Mouse (Mus musculus) brown adipose tissue, adult 24 weeks (tissue): ENCODE data around the gene Fitm1. TPM values are rescaled to one million over a fixed set of nuclear protein-coding genes. Genes with fewer than 3 reads are reported as not detected.

Source experiments
- polyA plus RNA-seq: library from polyadenylated mRNA; stranded (reverse); fragments of >200 nt; gene quantifications from 2 replicates; pipeline ENCODE4 v1.2.4, GENCODE M21; 2012; ENCODE audit not compliant: missing spikeins, insufficient read depth, insufficient read length

The Fitm1 gene
- polyA plus RNA-seq, 1 experiment: 5.4 TPM

Other genes with a start within 250 kb of the Fitm1 start
- gene Dhrs4, start 96.9 kb upstream of the Fitm1 start, polyA plus RNA-seq: 176 and 206 TPM in 2 replicates
- 0.48 and 0.54 TPM in 2 replicates for gene Carmil3, start 85.0 kb upstream of the Fitm1 start, polyA plus RNA-seq
- not detected in 2 replicates for gene Cpne6, start 65.2 kb upstream of the Fitm1 start, polyA plus RNA-seq
- gene Nrl, start 50.6 kb upstream of the Fitm1 start, polyA plus RNA-seq: not detected in 2 replicates
- gene Pck2, start 35.4 kb upstream of the Fitm1 start, polyA plus RNA-seq: 5.0 and 10.3 TPM in 2 replicates
- gene Dcaf11, start 15.6 kb upstream of the Fitm1 start, polyA plus RNA-seq: 45.4 and 56.7 TPM in 2 replicates
- not detected in 2 replicates for gene A730061H03Rik, start 15.2 kb upstream of the Fitm1 start, polyA plus RNA-seq
- gene Psme1, start 2.5 kb downstream of the Fitm1 start, polyA plus RNA-seq: 191 and 217 TPM in 2 replicates
- gene Emc9, start 9.7 kb downstream of the Fitm1 start, polyA plus RNA-seq: 42.1 and 45.5 TPM in 2 replicates
- 248 and 256 TPM in 2 replicates for gene Psme2, start 15.5 kb downstream of the Fitm1 start, polyA plus RNA-seq
- 11.1 and 12.0 TPM in 2 replicates for gene Rnf31, start 16.1 kb downstream of the Fitm1 start, polyA plus RNA-seq
- gene Irf9, start 28.0 kb downstream of the Fitm1 start, polyA plus RNA-seq: 4.8 and 7.4 TPM in 2 replicates
- gene Rec8, start 42.4 kb downstream of the Fitm1 start, polyA plus RNA-seq: not detected in 2 replicates
- 25.0 and 31.0 TPM in 2 replicates for gene Ipo4, start 60.3 kb downstream of the Fitm1 start, polyA plus RNA-seq
- gene Gm49378, start 62.3 kb downstream of the Fitm1 start, polyA plus RNA-seq: 2.7 and 3.4 TPM in 2 replicates
- gene Tm9sf1, start 68.2 kb downstream of the Fitm1 start, polyA plus RNA-seq: 21.6 and 26.6 TPM in 2 replicates
- gene Tssk4, start 74.6 kb downstream of the Fitm1 start, polyA plus RNA-seq: not detected in 2 replicates
- 29.0 and 33.3 TPM in 2 replicates for gene Mdp1, start 84.9 kb downstream of the Fitm1 start, polyA plus RNA-seq
- gene Gmpr2, start 96.3 kb downstream of the Fitm1 start, polyA plus RNA-seq: 19.8 and 20.3 TPM in 2 replicates
- 243 and 245 TPM in 2 replicates for gene Nedd8, start 96.5 kb downstream of the Fitm1 start, polyA plus RNA-seq
- 8.2 and 9.2 TPM in 2 replicates for gene Tinf2, start 106.2 kb downstream of the Fitm1 start, polyA plus RNA-seq
- not detected in 2 replicates for gene Tgm1, start 138.3 kb downstream of the Fitm1 start, polyA plus RNA-seq
- 8.9 and 10.1 TPM in 2 replicates for gene Rabggta, start 146.6 kb downstream of the Fitm1 start, polyA plus RNA-seq
- gene Dhrs1, start 170.1 kb downstream of the Fitm1 start, polyA plus RNA-seq: 58.8 and 101 TPM in 2 replicates
- gene Nop9, start 170.1 kb downstream of the Fitm1 start, polyA plus RNA-seq: 4.8 and 5.5 TPM in 2 replicates
- gene Cideb, start 182.8 kb downstream of the Fitm1 start, polyA plus RNA-seq: 16.3 and 27.9 TPM in 2 replicates
- gene Ltb4r2, start 185.8 kb downstream of the Fitm1 start, polyA plus RNA-seq: not detected in 2 replicates
- gene Ltb4r1, start 190.3 kb downstream of the Fitm1 start, polyA plus RNA-seq: not detected in 2 replicates
- gene Adcy4, start 208.5 kb downstream of the Fitm1 start, polyA plus RNA-seq: 4.1 and 6.3 TPM in 2 replicates
- gene Ripk3, start 213.2 kb downstream of the Fitm1 start, polyA plus RNA-seq: 3.7 and 5.0 TPM in 2 replicates
- gene Nfatc4, start 247.5 kb downstream of the Fitm1 start, polyA plus RNA-seq: 1.5 and 1.8 TPM in 2 replicates